Mouse (Mus musculus): ENCODE measurements around the gene Adcy2. TPM values are rescaled to one million over a fixed set of nuclear protein-coding genes. Genes with fewer than 3 reads are reported as not detected.

Gene Adcy2
- total and polyA plus RNA-seq, 3 experiments = not detected

GRCm38 (mm10) chr13:68867940-68868655, 131.2 kb downstream of the Adcy2 start:
- no peaks in the 10 kb centered on the region for H3K79me2 ChIP-seq (ENCODE audit: control insufficient read depth, insufficient read depth, low read length, poor library complexity)
- H3K9ac ChIP-seq (ENCODE audit: control insufficient read depth, low read depth, low read length, poor library complexity, severe bottlenecking) = no peak overlapping the region
- no peak overlapping the region for H3K4me3 ChIP-seq (ENCODE audit: control insufficient read depth in 1 of 2, insufficient read depth in 1 of 2, low read depth in 2 of 2, low read length in 2 of 2)
- H3K9me3 ChIP-seq (replicated peaks; ENCODE audit: insufficient read depth, low read length) = no peaks in the 10 kb centered on the region
- no peak overlapping the region for H3K27ac ChIP-seq (ENCODE audit: control insufficient read depth, low read depth, low read length)
- DNase-seq (ENCODE audit: low read depth, low spot score) = no peak
- TF ChIP-seq ZMIZ1 (IDR thresholded peaks at IDR 0.05; ENCODE audit: low read depth, low read length) = no peak
- TF ChIP-seq NELFE (IDR thresholded peaks at IDR 0.05; ENCODE audit: low read depth, low read length) = no peak
- no peak for TF ChIP-seq POLR2A (IDR thresholded peaks at IDR 0.05; ENCODE audit: control insufficient read depth in 1 of 2, insufficient read depth in 1 of 2, low read depth in 1 of 2, low read length in 2 of 2, poor library complexity in 1 of 2)
- no peak for TF ChIP-seq BHLHE40 (IDR thresholded peaks at IDR 0.05; ENCODE audit: borderline replicate concordance, low read depth, low read length)
- no peak for TF ChIP-seq E2F4 (IDR thresholded peaks at IDR 0.05; ENCODE audit: borderline replicate concordance, low read depth, low read length)
- TF ChIP-seq SMC3 (IDR thresholded peaks at IDR 0.05; ENCODE audit: low read depth, low read length) = no peak
- TF ChIP-seq ZKSCAN1 (IDR thresholded peaks at IDR 0.05; ENCODE audit: low read depth, low read length) = no peak
- no peak for TF ChIP-seq JUND (IDR thresholded peaks at IDR 0.05; ENCODE audit: low read depth, low read length)
- no peak for TF ChIP-seq NRF1 (IDR thresholded peaks at IDR 0.05; ENCODE audit: insufficient read depth, low read depth, low read length, poor library complexity, severe bottlenecking)
- TF ChIP-seq POLR2AphosphoS2 (IDR thresholded peaks at IDR 0.05; ENCODE audit: low read length) = no peak
- no peak for TF ChIP-seq GABPA (IDR thresholded peaks at IDR 0.05; ENCODE audit: low read depth, low read length)
- no peak for TF ChIP-seq ZC3H11A (IDR thresholded peaks at IDR 0.05; ENCODE audit: low read depth, low read length)
- TF ChIP-seq RCOR1 (IDR thresholded peaks at IDR 0.05; ENCODE audit: low read depth, low read length) = no peak
- no peak for TF ChIP-seq TBP (IDR thresholded peaks at IDR 0.05; ENCODE audit: low read depth, low read length)
- TF ChIP-seq MEF2A (IDR thresholded peaks at IDR 0.05; ENCODE audit: extremely low read depth, insufficient replicate concordance, low read depth, low read length, poor library complexity, severe bottlenecking) = no peak
- H3K4me1 ChIP-seq (ENCODE audit: control insufficient read depth in 1 of 2, insufficient read depth in 2 of 2, low read length in 2 of 2) = no peaks in the 10 kb centered on the region
- H3K27me3 ChIP-seq (ENCODE audit: control insufficient read depth in 1 of 2, insufficient read depth in 2 of 2, low read length in 2 of 2) = no peaks in the 10 kb centered on the region
- no peaks in the 10 kb centered on the region for H3K36me3 ChIP-seq (ENCODE audit: control insufficient read depth in 1 of 2, insufficient read depth in 2 of 2, low read length in 2 of 2)

GRCm38 (mm10) chr13:68860036-68860435, 139.3 kb downstream of the Adcy2 start:
- Histone ChIP-seq H3K27ac (ENCODE audit: control insufficient read depth, low read depth, low read length) (no peak overlapping the region), H3K4me1 (ENCODE audit: control insufficient read depth in 1 of 2, insufficient read depth in 2 of 2, low read length in 2 of 2) (no peaks in the 10 kb centered on the region), H3K36me3 (ENCODE audit: control insufficient read depth in 1 of 2, insufficient read depth in 2 of 2, low read length in 2 of 2) (no peaks in the 10 kb centered on the region), H3K9ac (ENCODE audit: control insufficient read depth, low read depth, low read length, poor library complexity, severe bottlenecking) (no peak overlapping the region), H3K79me2 (ENCODE audit: control insufficient read depth, insufficient read depth, low read length, poor library complexity) (no peaks in the 10 kb centered on the region), H3K27me3 (ENCODE audit: control insufficient read depth in 1 of 2, insufficient read depth in 2 of 2, low read length in 2 of 2) (no peaks in the 10 kb centered on the region), H3K9me3 (replicated peaks; ENCODE audit: insufficient read depth, low read length) (no peaks in the 10 kb centered on the region), H3K4me3 (ENCODE audit: control insufficient read depth in 1 of 2, insufficient read depth in 1 of 2, low read depth in 2 of 2, low read length in 2 of 2) (no peak overlapping the region)
- DNase-seq (ENCODE audit: low read depth, low spot score) = no peak
- TF ChIP-seq POLR2AphosphoS5 (IDR thresholded peaks at IDR 0.05; ENCODE audit: borderline replicate concordance, low read depth, low read length) (no peak), EP300 (IDR thresholded peaks at IDR 0.05; ENCODE audit: low read depth in 1 of 2, low read length in 2 of 2) (no peak), ZMIZ1 (IDR thresholded peaks at IDR 0.05; ENCODE audit: low read depth, low read length) (no peak), USF1 (IDR thresholded peaks at IDR 0.05; ENCODE audit: low read depth, low read length) (no peak), MYB (IDR thresholded peaks at IDR 0.05; ENCODE audit: low read depth, low read length) (no peak), CTCF (IDR thresholded peaks at IDR 0.05 in 2 of 3, conservative IDR thresholded peaks at IDR 0.05 in 1 of 3; ENCODE audit: control insufficient read depth in 1 of 3, insufficient read depth in 1 of 3, low read depth in 2 of 3, low read length in 3 of 3, poor library complexity in 1 of 3, severe bottlenecking in 1 of 3) (no peak), RCOR1 (IDR thresholded peaks at IDR 0.05; ENCODE audit: low read depth, low read length) (no peak), RAD21 (IDR thresholded peaks at IDR 0.05; ENCODE audit: low read depth, low read length) (no peak)

All from MEL (cell line).